In genomic region chr16:18169156-18169555, GRCm38 (mm10) we compare ENCODE assay signal across 38 mouse cellular contexts. TPM values are rescaled to one million over a fixed set of nuclear protein-coding genes. Genes with fewer than 3 reads are reported as not detected.
DNase-seq lines count a peak whose midpoint lies in the region; ATAC-seq lines count a peak whose summit lies in the region.
"Had no signal": no experiment of that assay in that cellular context is flagged by ENCODE, and none has a peak within 500 bp of the region (broad histone marks: within the 10 kb centered on the region; RNA-seq: fewer than 3 reads in every experiment).

No protein-coding gene starts in this region.

- H3K27me3 ChIP-seq in kidney, embryonic 16.5 days (ENCODE audit: insufficient read depth, low read length) = no peaks in the 10 kb centered on the region
- H3K27me3 ChIP-seq: embryonic facial prominence, embryonic 13.5 days; liver, embryonic 15.5 days; lung, embryonic 15.5 days; midbrain, embryonic 13.5 days; neural tube, embryonic 15.5 days had no signal

- H3K9me3 ChIP-seq in kidney, embryonic 16.5 days (ENCODE audit: low read length) = no peaks in the 10 kb centered on the region
- H3K9me3 ChIP-seq: embryonic facial prominence, embryonic 13.5 days; forebrain, embryonic 10.5 days; heart, embryonic 10.5 days; heart, embryonic 15.5 days; hindbrain, embryonic 13.5 days; kidney, embryonic 15.5 days; liver, embryonic 15.5 days; lung, embryonic 15.5 days; midbrain, embryonic 13.5 days; neural tube, embryonic 15.5 days had no signal

- H3K4me1 ChIP-seq in kidney, embryonic 16.5 days (ENCODE audit: insufficient read depth, low read length) = no peaks in the 10 kb centered on the region
- H3K4me1 ChIP-seq: liver, embryonic 15.5 days; lung, embryonic 15.5 days had no signal

- no peak overlapping the region for H3K4me3 ChIP-seq in kidney, embryonic 16.5 days (ENCODE audit: low read length)
- H3K4me3 ChIP-seq: embryonic facial prominence, embryonic 13.5 days; forebrain, embryonic 10.5 days; gastrocnemius, adult 2 months; heart, embryonic 10.5 days; heart, embryonic 15.5 days; hindbrain, embryonic 13.5 days; kidney, embryonic 15.5 days; layer of hippocampus, adult 2 months; liver, embryonic 15.5 days; lung, embryonic 15.5 days; midbrain, embryonic 13.5 days; neural tube, embryonic 15.5 days had no signal

- H3K4me2 ChIP-seq in kidney, embryonic 16.5 days (replicated peaks; ENCODE audit: low read depth, low read length) = no peak overlapping the region
- H3K4me2 ChIP-seq: embryonic facial prominence, embryonic 13.5 days; heart, embryonic 15.5 days; hindbrain, embryonic 13.5 days; kidney, embryonic 15.5 days; liver, embryonic 15.5 days; lung, embryonic 15.5 days; midbrain, embryonic 13.5 days; neural tube, embryonic 15.5 days had no signal

- 78% methylated on average over 5 of the region's 5 CpGs for WGBS in kidney, embryonic 16.5 days

- H3K36me3 ChIP-seq in kidney, embryonic 16.5 days (ENCODE audit: insufficient read depth, low read length) = no peaks in the 10 kb centered on the region
- H3K36me3 ChIP-seq: embryonic facial prominence, embryonic 13.5 days; forebrain, embryonic 10.5 days; heart, embryonic 10.5 days; heart, embryonic 15.5 days; hindbrain, embryonic 13.5 days; kidney, embryonic 15.5 days; liver, embryonic 15.5 days; lung, embryonic 15.5 days; midbrain, embryonic 13.5 days; neural tube, embryonic 15.5 days had no signal

- H3K27ac ChIP-seq in kidney, embryonic 16.5 days (ENCODE audit: low read length) = no peak overlapping the region
- H3K27ac ChIP-seq: embryonic facial prominence, embryonic 13.5 days; forebrain, embryonic 10.5 days; gastrocnemius, adult 2 months; heart, embryonic 10.5 days; heart, embryonic 15.5 days; hindbrain, embryonic 13.5 days; kidney, embryonic 15.5 days; layer of hippocampus, adult 2 months; liver, embryonic 15.5 days; lung, embryonic 15.5 days; midbrain, embryonic 13.5 days; neural tube, embryonic 15.5 days had no signal

- DNase-seq in cerebellum, adult 9-11 months = peak; percentile 13
- DNase-seq in cerebellum, postnatal 4 days (ENCODE audit: low spot score in 2 of 2) = no peak
- DNase-seq in 416B (ENCODE audit: low read depth) (peak; percentile 95), adipocyte (ENCODE audit: low spot score) (peak; percentile 63)
- DNase-seq in natural killer cell, adult 2 months (ENCODE audit: low spot score in 2 of 2) = no peak
- DNase-seq in spleen, postnatal 4 days (ENCODE audit: low spot score in 2 of 2) = no peak
- DNase-seq: adrenal gland, adult 8-10 months; cerebellum, adult 11 months; gastrocnemius, adult 2 months; kidney, adult 11 months; kidney, postnatal 36 days; left cerebral cortex, postnatal 4 days; right cerebral cortex, postnatal 25 days; thymus, adult 18-20 months; thymus, postnatal 25 days had no signal

- ATAC-seq in megakaryocyte, adult 5-6 weeks (ENCODE audit: poor library complexity, severe bottlenecking) = peak; percentile 38
- no peak for ATAC-seq in kidney, embryonic 16.5 days (ENCODE audit: low FRiP score, low TSS enrichment)
- ATAC-seq: activated CD4-positive, CD25-positive, alpha-beta regulatory T cell, adult 4 months; CD4-positive, CD25-positive, alpha-beta regulatory T cell, adult 4 months; forebrain, embryonic 16.5 days; midbrain, embryonic 13.5 days had no signal

- H3K9ac ChIP-seq in kidney, embryonic 16.5 days (replicated peaks; ENCODE audit: low read length) = no peak overlapping the region
- H3K9ac ChIP-seq: embryonic facial prominence, embryonic 13.5 days; heart, embryonic 15.5 days; hindbrain, embryonic 13.5 days; kidney, embryonic 15.5 days; liver, embryonic 15.5 days; lung, embryonic 15.5 days; midbrain, embryonic 13.5 days; neural tube, embryonic 15.5 days had no signal

RNA-seq across cellular contexts. Expression of gene Rtn4r, which starts 41.7 kb away (rescaled TPM):
- total RNA-seq in megakaryocyte, adult 5-6 weeks (2015) = 0.36 and 0.85 TPM in 2 replicates
- 0.26 TPM in 1 of 2 replicates, not detected in the other for total RNA-seq in megakaryocyte, adult 5-6 weeks (2017)
- polyA plus RNA-seq in kidney, embryonic 16.5 days (2015; fragmentation: Nextera tagmentation; extraction: Ambion mirVana) = 1.0 and 3.4 TPM in 2 replicates
- total RNA-seq: gastrocnemius, adult 2 months had no signal
- polyA plus RNA-seq: activated CD4-positive, CD25-positive, alpha-beta regulatory T cell, adult 4 months; CD4-positive, CD25-positive, alpha-beta regulatory T cell, adult 4 months had no signal

RNA-seq across cellular contexts. Expression of gene Ccdc188, which starts 48.5 kb away (rescaled TPM):
- total RNA-seq in megakaryocyte, adult 5-6 weeks (2015) = not detected in 2 replicates
- total RNA-seq in megakaryocyte, adult 5-6 weeks (2017) = not detected in 2 replicates
- not detected in 2 replicates for polyA plus RNA-seq in kidney, embryonic 16.5 days (2015; fragmentation: Nextera tagmentation; extraction: Ambion mirVana)
- total RNA-seq: adrenal gland, adult 8-10 months; gastrocnemius, adult 2 months; gastrocnemius, postnatal 4 days; heart, postnatal 25 days; layer of hippocampus, adult 2 months; layer of hippocampus, postnatal 25 days; left cerebral cortex, adult 8-10 months; left cerebral cortex, postnatal 4 days; megakaryocyte-erythroid progenitor cell, adult 5-6 weeks had no signal
- polyA plus RNA-seq: activated CD4-positive, CD25-positive, alpha-beta regulatory T cell, adult 4 months; CD4-positive, CD25-positive, alpha-beta regulatory T cell, adult 4 months; embryonic facial prominence, embryonic 13.5 days; forebrain, embryonic 10.5 days; forebrain, embryonic 16.5 days; heart, embryonic 10.5 days; heart, embryonic 15.5 days; hindbrain, embryonic 13.5 days; kidney, embryonic 15.5 days; limb, embryonic 14.5 days; liver, embryonic 15.5 days; lung, embryonic 15.5 days; neural tube, embryonic 15.5 days; stomach, embryonic 16.5 days had no signal

Comparison
In these comparisons a context has a peak if more than half of its experiments do, and no peak if none do; other contexts are left out.
1. DNase-seq: peak in cerebellum, adult 9-11 months (single experiment), 416B (single experiment) and adipocyte (single experiment); none in cerebellum, postnatal 4 days (0 of 2), natural killer cell, adult 2 months (0 of 2) and spleen, postnatal 4 days (0 of 2).